Mouse (Mus musculus): ENCODE results near the gene Ikzf3. TPM values are rescaled to one million over a fixed set of nuclear protein-coding genes. Genes with fewer than 3 reads are reported as not detected.

Gene Ikzf3
- polyA plus RNA-seq, 1 experiment from 2014 or later, result 4.0 TPM

GRCm38 (mm10) chr11:98474967-98475366 is 70.9 kb downstream of the Ikzf3 start:
- Histone ChIP-seq H3K27ac (ENCODE audit: low read length) (no peak overlapping the region), H3K27me3 (ENCODE audit: control insufficient read depth, insufficient read depth, low read length) (no peaks in the 10 kb centered on the region), H3K4me3 (ENCODE audit: low read length) (no peak overlapping the region), H3K9ac (ENCODE audit: low read length) (no peak overlapping the region), H3K9me3 (replicated peaks; ENCODE audit: control insufficient read depth, low read length) (no peaks in the 10 kb centered on the region), H3K4me1 (ENCODE audit: control insufficient read depth, insufficient read depth, low read length) (no peaks in the 10 kb centered on the region; the same call in 1 of the 2 replicates), H3K4me2 (ENCODE audit: low read depth, low read length) (no peak overlapping the region), H3K36me3 (ENCODE audit: control insufficient read depth, insufficient read depth) (no peaks in the 10 kb centered on the region)
- WGBS, result 80% methylated on average over 11 of the region's 11 CpGs
- no peak for ATAC-seq (replicated peaks; ENCODE audit: extremely low read depth, insufficient read depth, low FRiP score)

- ATAC-seq (replicated peaks; ENCODE audit: extremely low read depth, insufficient read depth, low FRiP score), result no peak
- H3K27ac ChIP-seq (ENCODE audit: low read length), result no peak overlapping the region
- no peak overlapping the region for H3K9ac ChIP-seq (ENCODE audit: low read length)
- H3K36me3 ChIP-seq (ENCODE audit: control insufficient read depth, insufficient read depth), result no peaks in the 10 kb centered on the region
- no peak overlapping the region for H3K4me3 ChIP-seq (ENCODE audit: low read length)
- 53% methylated on average over 8 of the region's 8 CpGs for WGBS
- no peaks in the 10 kb centered on the region; the same call in 1 of the 2 replicates for H3K27me3 ChIP-seq (ENCODE audit: control insufficient read depth, insufficient read depth, low read length)
- H3K4me2 ChIP-seq (ENCODE audit: low read depth, low read length), result no peak overlapping the region
- no peaks in the 10 kb centered on the region for H3K9me3 ChIP-seq (replicated peaks; ENCODE audit: control insufficient read depth, low read length)
- H3K4me1 ChIP-seq (ENCODE audit: control insufficient read depth, insufficient read depth, low read length), result no peaks in the 10 kb centered on the region
Observed at GRCm38 (mm10) chr11:98473916-98474479, 71.8 kb downstream of the Ikzf3 start.

GRCm38 (mm10) chr11:98472696-98473095 is 73.1 kb downstream of the Ikzf3 start:
- ATAC-seq (replicated peaks; ENCODE audit: extremely low read depth, insufficient read depth, low FRiP score), result no peak
- 77% methylated on average over 4 of the region's 4 CpGs for WGBS
- Histone ChIP-seq H3K4me3 (ENCODE audit: low read length) (no peak overlapping the region), H3K27ac (ENCODE audit: low read length) (no peak overlapping the region), H3K9ac (ENCODE audit: low read length) (no peak overlapping the region), H3K27me3 (ENCODE audit: control insufficient read depth, insufficient read depth, low read length) (no peaks in the 10 kb centered on the region; the same call in 1 of the 2 replicates), H3K4me2 (ENCODE audit: low read depth, low read length) (no peak overlapping the region), H3K36me3 (ENCODE audit: control insufficient read depth, insufficient read depth) (no peaks in the 10 kb centered on the region), H3K9me3 (replicated peaks; ENCODE audit: control insufficient read depth, low read length) (no peaks in the 10 kb centered on the region), H3K4me1 (ENCODE audit: control insufficient read depth, insufficient read depth, low read length) (no peaks in the 10 kb centered on the region)

GRCm38 (mm10) chr11:98470795-98471194 is 75.0 kb downstream of the Ikzf3 start:
- H3K4me1 ChIP-seq (ENCODE audit: control insufficient read depth, insufficient read depth, low read length), result no peaks in the 10 kb centered on the region
- peak overlapping the region; percentile 14; the same call in 1 of the 2 replicates for H3K27ac ChIP-seq (ENCODE audit: low read length)
- H3K9ac ChIP-seq (ENCODE audit: low read length), result no peak overlapping the region
- no peak for ATAC-seq (replicated peaks; ENCODE audit: extremely low read depth, insufficient read depth, low FRiP score)
- no peak overlapping the region for H3K4me3 ChIP-seq (ENCODE audit: low read length)
- no peaks in the 10 kb centered on the region; the same call in 1 of the 2 replicates for H3K27me3 ChIP-seq (ENCODE audit: control insufficient read depth, insufficient read depth, low read length)
- no peaks in the 10 kb centered on the region for H3K9me3 ChIP-seq (replicated peaks; ENCODE audit: control insufficient read depth, low read length)
- WGBS, result 71% methylated on average over 6 of the region's 6 CpGs
- no peak overlapping the region for H3K4me2 ChIP-seq (ENCODE audit: low read depth, low read length)
- H3K36me3 ChIP-seq (ENCODE audit: control insufficient read depth, insufficient read depth), result no peaks in the 10 kb centered on the region

GRCm38 (mm10) chr11:98469761-98470714 is 75.8 kb downstream of the Ikzf3 start:
- no peaks in the 10 kb centered on the region for H3K36me3 ChIP-seq (ENCODE audit: control insufficient read depth, insufficient read depth)
- no peaks in the 10 kb centered on the region for H3K9me3 ChIP-seq (replicated peaks; ENCODE audit: control insufficient read depth, low read length)
- no peak overlapping the region for H3K4me3 ChIP-seq (ENCODE audit: low read length)
- no peak overlapping the region for H3K4me2 ChIP-seq (ENCODE audit: low read depth, low read length)
- H3K4me1 ChIP-seq (ENCODE audit: control insufficient read depth, insufficient read depth, low read length), result no peaks in the 10 kb centered on the region
- WGBS, result 63% methylated on average over 22 of the region's 22 CpGs
- no peak for ATAC-seq (replicated peaks; ENCODE audit: extremely low read depth, insufficient read depth, low FRiP score)
- H3K27me3 ChIP-seq (ENCODE audit: control insufficient read depth, insufficient read depth, low read length), result no peaks in the 10 kb centered on the region; the same call in 1 of the 2 replicates
- H3K9ac ChIP-seq (ENCODE audit: low read length), result no peak overlapping the region
- peak overlapping the region; percentile 14; the same call in 1 of the 2 replicates for H3K27ac ChIP-seq (ENCODE audit: low read length)

GRCm38 (mm10) chr11:98464516-98464915 is 81.3 kb downstream of the Ikzf3 start:
- Histone ChIP-seq H3K4me1 (ENCODE audit: control insufficient read depth, insufficient read depth, low read length) (no peaks in the 10 kb centered on the region), H3K4me2 (ENCODE audit: low read depth, low read length) (no peak overlapping the region), H3K36me3 (ENCODE audit: control insufficient read depth, insufficient read depth) (no peaks in the 10 kb centered on the region), H3K27me3 (ENCODE audit: control insufficient read depth, insufficient read depth, low read length) (peaks cover 10% of the 10 kb centered on the region), H3K27ac (ENCODE audit: low read length) (no peak overlapping the region), H3K4me3 (ENCODE audit: low read length) (no peak overlapping the region), H3K9me3 (replicated peaks; ENCODE audit: control insufficient read depth, low read length) (no peaks in the 10 kb centered on the region), H3K9ac (ENCODE audit: low read length) (no peak overlapping the region)
- no peak for ATAC-seq (replicated peaks; ENCODE audit: extremely low read depth, insufficient read depth, low FRiP score)
- 61% methylated on average over 6 of the region's 6 CpGs for WGBS

- Histone ChIP-seq H3K36me3 (ENCODE audit: control insufficient read depth, insufficient read depth) (no peaks in the 10 kb centered on the region), H3K4me3 (ENCODE audit: low read length) (no peak overlapping the region), H3K4me2 (ENCODE audit: low read depth, low read length) (no peak overlapping the region), H3K9ac (ENCODE audit: low read length) (no peak overlapping the region), H3K27ac (ENCODE audit: low read length) (no peak overlapping the region), H3K27me3 (ENCODE audit: control insufficient read depth, insufficient read depth, low read length) (peaks cover 15% of the 10 kb centered on the region), H3K9me3 (replicated peaks; ENCODE audit: control insufficient read depth, low read length) (no peaks in the 10 kb centered on the region), H3K4me1 (ENCODE audit: control insufficient read depth, insufficient read depth, low read length) (no peaks in the 10 kb centered on the region)
- WGBS, result 69% methylated on average over 9 of the region's 9 CpGs
- no peak for ATAC-seq (replicated peaks; ENCODE audit: extremely low read depth, insufficient read depth, low FRiP score)
Observed at GRCm38 (mm10) chr11:98463911-98464310, 81.9 kb downstream of the Ikzf3 start.

- no peak overlapping the region for H3K4me2 ChIP-seq (ENCODE audit: low read depth, low read length)
- H3K9me3 ChIP-seq (replicated peaks; ENCODE audit: control insufficient read depth, low read length), result no peaks in the 10 kb centered on the region
- ATAC-seq (replicated peaks; ENCODE audit: extremely low read depth, insufficient read depth, low FRiP score), result no peak
- H3K4me3 ChIP-seq (ENCODE audit: low read length), result no peak overlapping the region
- H3K27ac ChIP-seq (ENCODE audit: low read length), result no peak overlapping the region
- H3K4me1 ChIP-seq (ENCODE audit: control insufficient read depth, insufficient read depth, low read length), result no peaks in the 10 kb centered on the region; the same call in 1 of the 2 replicates
- H3K36me3 ChIP-seq (ENCODE audit: control insufficient read depth, insufficient read depth), result no peaks in the 10 kb centered on the region
- 84% methylated on average over 6 of the region's 6 CpGs for WGBS
- peaks cover 16% of the 10 kb centered on the region for H3K27me3 ChIP-seq (ENCODE audit: control insufficient read depth, insufficient read depth, low read length)
- H3K9ac ChIP-seq (ENCODE audit: low read length), result no peak overlapping the region
Observed at GRCm38 (mm10) chr11:98462255-98462654, 83.6 kb downstream of the Ikzf3 start.
